ENCODE assay signal across 34 mouse cellular contexts in genomic region chr11:97555144-97555543, GRCm38 (mm10). TPM values are rescaled to one million over a fixed set of nuclear protein-coding genes. Genes with fewer than 3 reads are reported as not detected.
DNase-seq lines count a peak whose midpoint lies in the region; ATAC-seq and TF ChIP-seq lines count a peak whose summit lies in the region.
"Had no signal": no experiment of that assay in that cellular context is flagged by ENCODE, and none has a peak within 500 bp of the region (broad histone marks: within the 10 kb centered on the region; RNA-seq: fewer than 3 reads in every experiment).

No protein-coding gene starts in this region.

- no peaks in the 10 kb centered on the region for H3K79me3 ChIP-seq in C2C12 (ENCODE audit: low read depth)

- no peak for ATAC-seq in kidney, embryonic 14.5 days (ENCODE audit: low FRiP score, low TSS enrichment)
- ATAC-seq: CD4-positive, CD25-positive, alpha-beta regulatory T cell, adult 4 months; forebrain, postnatal 0 days; hindbrain, postnatal 0 days; intestine, embryonic 15.5 days; midbrain, embryonic 16.5 days had no signal

- no peak overlapping the region for H3K4me2 ChIP-seq in kidney, embryonic 14.5 days (replicated peaks; ENCODE audit: low read depth, low read length)
- no peak overlapping the region for H3K4me2 ChIP-seq in myocyte (ENCODE audit: low read depth)
- H3K4me2 ChIP-seq: embryonic facial prominence, embryonic 15.5 days; forebrain, embryonic 12.5 days; hindbrain, embryonic 12.5 days; intestine, embryonic 15.5 days; lung, embryonic 14.5 days; midbrain, embryonic 11.5 days; neural tube, embryonic 12.5 days had no signal

- H3K79me2 ChIP-seq in liver, adult 2 months (ENCODE audit: control insufficient read depth, insufficient read depth, low read length): no peaks in the 10 kb centered on the region
- H3K79me2 ChIP-seq in C2C12 (ENCODE audit: control insufficient read depth, insufficient read depth) (no peaks in the 10 kb centered on the region), myocyte (ENCODE audit: control insufficient read depth, insufficient read depth) (no peaks in the 10 kb centered on the region)

- no peak for TF ChIP-seq CTCF in kidney, adult 2 months (conservative IDR thresholded peaks at IDR 0.05; ENCODE audit: insufficient read depth, insufficient read length, low read depth, low read length)
- TF ChIP-seq CTCF in liver, adult 2 months (IDR thresholded peaks at IDR 0.05; ENCODE audit: low read depth, low read length): no peak
- no peak for TF ChIP-seq CTCF in C2C12 (IDR thresholded peaks at IDR 0.05; ENCODE audit: control insufficient read depth, insufficient read depth, insufficient read length)

- WGBS in kidney, adult 2 months: 36% methylated on average over 6 of the region's 6 CpGs
- WGBS in kidney, embryonic 14.5 days: 49% methylated on average over 6 of the region's 6 CpGs
- WGBS in liver, adult 2 months: 18% methylated on average over 6 of the region's 6 CpGs

- no peak overlapping the region for H3ac ChIP-seq in C2C12 (ENCODE audit: control insufficient read depth, insufficient read length, low read depth)
- H3ac ChIP-seq in myocyte (ENCODE audit: control insufficient read depth, insufficient read length): no peak overlapping the region

- H3K9ac ChIP-seq in kidney, embryonic 14.5 days (ENCODE audit: low read depth, low read length): no peak overlapping the region
- H3K9ac ChIP-seq in liver, adult 2 months (ENCODE audit: low read depth, low read length): no peak overlapping the region
- H3K9ac ChIP-seq: embryonic facial prominence, embryonic 15.5 days; forebrain, embryonic 12.5 days; forebrain, postnatal 0 days; hindbrain, embryonic 12.5 days; intestine, embryonic 15.5 days; lung, embryonic 14.5 days; neural tube, embryonic 12.5 days had no signal

- no peaks in the 10 kb centered on the region for H3K9me3 ChIP-seq in kidney, embryonic 14.5 days (ENCODE audit: control insufficient read depth, low read length)
- H3K9me3 ChIP-seq: embryonic facial prominence, embryonic 10.5 days; embryonic facial prominence, embryonic 15.5 days; forebrain, embryonic 12.5 days; heart, embryonic 10.5 days; hindbrain, embryonic 12.5 days; intestine, embryonic 15.5 days; neural tube, embryonic 12.5 days had no signal

- DNase-seq in kidney, adult 2 months: peak; percentile 60
- DNase-seq in liver, adult 2 months (ENCODE audit: extremely low read depth, low read depth, low spot score): peak; percentile 67
- no peak for DNase-seq in liver
- no peak for DNase-seq in layer of hippocampus, postnatal 10 days (ENCODE audit: low spot score in 2 of 2)
- DNase-seq: adrenal gland, postnatal 25 days; cerebellum, adult 11-12 months; cerebellum, adult 9-11 months; forebrain, postnatal 0 days; gastrocnemius, postnatal 10 days; heart, postnatal 36 days; layer of hippocampus, postnatal 36 days; left cerebral cortex, postnatal 4 days; lung, embryonic 14.5 days; lung, postnatal 14 days; right cerebral cortex, adult 18-20 months; thymus, adult 2 months; thymus, postnatal 36 days had no signal

- no peak overlapping the region for H3K27ac ChIP-seq in kidney, adult 2 months (ENCODE audit: insufficient read depth, low read depth, low read length)
- H3K27ac ChIP-seq in kidney, embryonic 14.5 days (ENCODE audit: low read depth, low read length): no peak overlapping the region
- H3K27ac ChIP-seq in liver, adult 2 months (replicated peaks; ENCODE audit: insufficient read depth, low read depth, low read length): no peak overlapping the region
- H3K27ac ChIP-seq: embryonic facial prominence, embryonic 10.5 days; embryonic facial prominence, embryonic 15.5 days; forebrain, embryonic 12.5 days; heart, embryonic 10.5 days; hindbrain, embryonic 12.5 days; hindbrain, postnatal 0 days; intestine, embryonic 15.5 days; kidney, postnatal 0 days; layer of hippocampus, adult 2 months; neural tube, embryonic 12.5 days had no signal

- peaks cover 5% of the 10 kb centered on the region; the same call in 1 of the 2 replicates for H3K4me1 ChIP-seq in kidney, adult 2 months (ENCODE audit: control insufficient read depth, insufficient read depth, low read length)
- H3K4me1 ChIP-seq in kidney, embryonic 14.5 days (ENCODE audit: control insufficient read depth, insufficient read depth, low read length): peaks cover 13% of the 10 kb centered on the region
- peaks cover 8% of the 10 kb centered on the region; the same call in 1 of the 2 replicates for H3K4me1 ChIP-seq in liver, adult 2 months (ENCODE audit: control insufficient read depth, insufficient read depth, low read length)
- H3K4me1 ChIP-seq: intestine, embryonic 15.5 days had no signal

- H3K27me3 ChIP-seq in kidney, adult 2 months (replicated peaks; ENCODE audit: control insufficient read depth, insufficient read depth, low read length): no peaks in the 10 kb centered on the region
- peaks cover 24% of the 10 kb centered on the region for H3K27me3 ChIP-seq in kidney, embryonic 14.5 days (ENCODE audit: control insufficient read depth, insufficient read depth, low read length)
- peaks cover 10% of the 10 kb centered on the region; the same call in 1 of the 2 replicates for H3K27me3 ChIP-seq in liver, adult 2 months (ENCODE audit: control insufficient read depth, insufficient read depth, low read length)
- H3K27me3 ChIP-seq in C2C12 (ENCODE audit: control insufficient read depth, insufficient read depth, insufficient read length) (peaks cover 56% of the 10 kb centered on the region), myocyte (ENCODE audit: control insufficient read depth, insufficient read depth, insufficient read length) (peaks cover 69% of the 10 kb centered on the region)

- no peak for TF ChIP-seq POLR2A in kidney, adult 2 months (IDR thresholded peaks at IDR 0.05; ENCODE audit: low read depth, low read length)
- no peak for TF ChIP-seq POLR2A in liver, adult 2 months (IDR thresholded peaks at IDR 0.05; ENCODE audit: extremely low read depth, insufficient read depth, low read length)
- no peak for TF ChIP-seq POLR2A in myocyte (IDR thresholded peaks at IDR 0.05; ENCODE audit: insufficient read length, low read depth)

- no peak overlapping the region for H3K4me3 ChIP-seq in kidney, adult 2 months (ENCODE audit: insufficient read depth, low read depth, low read length)
- no peak overlapping the region for H3K4me3 ChIP-seq in kidney, embryonic 14.5 days (ENCODE audit: low read length)
- no peak overlapping the region for H3K4me3 ChIP-seq in liver, adult 2 months (ENCODE audit: insufficient read depth, low read depth, low read length)
- H3K4me3 ChIP-seq in C2C12 (ENCODE audit: insufficient read depth, poor library complexity, severe bottlenecking) (no peak overlapping the region), myocyte (no peak overlapping the region)
- H3K4me3 ChIP-seq: embryonic facial prominence, embryonic 10.5 days; embryonic facial prominence, embryonic 15.5 days; forebrain, embryonic 12.5 days; heart, embryonic 10.5 days; hindbrain, embryonic 12.5 days; intestine, embryonic 15.5 days; layer of hippocampus, adult 2 months; neural tube, embryonic 12.5 days had no signal

- H3K36me3 ChIP-seq in kidney, adult 2 months (ENCODE audit: control insufficient read depth, insufficient read depth, low read length): no peaks in the 10 kb centered on the region
- H3K36me3 ChIP-seq in kidney, embryonic 14.5 days (ENCODE audit: control insufficient read depth, insufficient read depth, low read length): no peaks in the 10 kb centered on the region
- no peaks in the 10 kb centered on the region for H3K36me3 ChIP-seq in liver, adult 2 months (ENCODE audit: control insufficient read depth, insufficient read depth, low read length)
- no peaks in the 10 kb centered on the region for H3K36me3 ChIP-seq in C2C12 (ENCODE audit: control insufficient read depth, insufficient read depth)
- no peaks in the 10 kb centered on the region for H3K36me3 ChIP-seq in myocyte (ENCODE audit: control insufficient read depth, insufficient read depth)
- H3K36me3 ChIP-seq: embryonic facial prominence, embryonic 10.5 days; embryonic facial prominence, embryonic 15.5 days; forebrain, embryonic 12.5 days; heart, embryonic 10.5 days; hindbrain, embryonic 12.5 days; intestine, embryonic 15.5 days; neural tube, embryonic 12.5 days had no signal

TF ChIP-seq in C2C12, 6 proteins besides CTCF, POLR2A, EP300 and RAD21:
- TF ChIP-seq USF1 (IDR thresholded peaks at IDR 0.05; ENCODE audit: low read depth): peak; percentile 49
- TF ChIP-seq MYOG (IDR thresholded peaks at IDR 0.05; ENCODE audit: control insufficient read depth, extremely low read depth, insufficient read length): no peak

TF ChIP-seq in myocyte, 11 proteins besides CTCF, POLR2A, EP300 and RAD21:
- TF ChIP-seq E2F4 (IDR thresholded peaks at IDR 0.05; ENCODE audit: insufficient read depth) (no peak), CEBPB (IDR thresholded peaks at IDR 0.05; ENCODE audit: insufficient read depth, poor library complexity, severe bottlenecking) (no peak), MAX (IDR thresholded peaks at IDR 0.05; ENCODE audit: low read depth) (no peak), SRF (IDR thresholded peaks at IDR 0.05; ENCODE audit: control insufficient read depth, insufficient read length, low read depth) (no peak), TCF12 (IDR thresholded peaks at IDR 0.05; ENCODE audit: insufficient read depth, poor library complexity, severe bottlenecking) (no peak), USF1 (IDR thresholded peaks at IDR 0.05; ENCODE audit: low read depth) (peak; percentile 31), REST (IDR thresholded peaks at IDR 0.05; ENCODE audit: insufficient read depth, insufficient read length) (no peak), TCF3 (IDR thresholded peaks at IDR 0.05; ENCODE audit: insufficient read length, low read depth) (no peak)
TF ChIP-seq in myocyte: peak in this region for 1.

RNA-seq across cellular contexts. Expression of gene Srcin1, which starts 20.8 kb away (rescaled TPM):
- polyA plus RNA-seq in kidney, adult 2 months (2012; rRNA removed): 13.0 and 13.2 TPM in 2 replicates
- 0.97 and 1.1 TPM in 2 replicates for polyA plus RNA-seq in kidney, embryonic 14.5 days (2014; fragmentation: Nextera tagmentation; extraction: Ambion mirVana)
- under 0.01 and 0.20 TPM in 2 replicates for total RNA-seq in liver, adult 2 months (2014; rRNA removed)
- 0.06 and 0.12 TPM in 2 replicates for polyA plus RNA-seq in liver, adult 2 months (2012; rRNA removed)
- polyA plus RNA-seq in C2C12 (2012; fragmentation: generic; extraction: Trizol) (0.01 TPM), myocyte (2012; fragmentation: generic; extraction: Trizol) (not detected)
- total RNA-seq in layer of hippocampus, postnatal 10 days (2021): 100 to 1,000 TPM; 271 to 286 TPM
- polyA plus RNA-seq: CD4-positive, CD25-positive, alpha-beta regulatory T cell, adult 4 months had no signal

RNA-seq across cellular contexts. Expression of gene 4933428G20Rik, which starts 55.0 kb away (rescaled TPM):
- not detected in 2 replicates for polyA plus RNA-seq in kidney, adult 2 months (2012; rRNA removed)
- polyA plus RNA-seq in kidney, embryonic 14.5 days (2014; fragmentation: Nextera tagmentation; extraction: Ambion mirVana): 0.15 and 0.69 TPM in 2 replicates
- total RNA-seq in liver, adult 2 months (2014; rRNA removed): not detected in 2 replicates
- polyA plus RNA-seq in liver, adult 2 months (2012; rRNA removed): not detected in 2 replicates
- polyA plus RNA-seq in C2C12 (2012; fragmentation: generic; extraction: Trizol) (0.34 TPM), myocyte (2012; fragmentation: generic; extraction: Trizol) (1.0 TPM)
- under 1 TPM in 1 of 2 experiments, not detected in 1; 0.22 TPM for total RNA-seq in layer of hippocampus, postnatal 10 days (2021)
- total RNA-seq: adrenal gland, postnatal 25 days; gastrocnemius, postnatal 10 days; heart, postnatal 36 days; hindbrain, postnatal 0 days; layer of hippocampus, postnatal 36 days had no signal
- polyA plus RNA-seq: CD4-positive, CD25-positive, alpha-beta regulatory T cell, adult 4 months; midbrain, embryonic 11.5 days; spleen, adult 2 months; thymus, adult 2 months had no signal

Comparison
In these comparisons a context has a peak if more than half of its experiments do, and no peak if none do; other contexts are left out.
1. DNase-seq: peak in kidney, adult 2 months (single experiment) and liver, adult 2 months (single experiment); none in liver (single experiment) and layer of hippocampus, postnatal 10 days (0 of 2).